Mouse (Mus musculus) urinary bladder, adult 2 months (tissue): ENCODE measurements around the gene Pard6a. TPM values are rescaled to one million over a fixed set of nuclear protein-coding genes. Genes with fewer than 3 reads are reported as not detected.
A peak's percentile ranks its signal among the peaks of the same experiment; 100 is the strongest.

Experiments
- DNase-seq: peaks from one replicate; pipeline ENCODE4 v3.0.0; 2022; ENCODE audit warnings: low spot score
- polyA plus RNA-seq: library from polyadenylated mRNA; depleted of rRNA; stranded (reverse); fragments of >200 nt; gene quantifications from 2 replicates; pipeline ENCODE4 v1.2.3, GENCODE M21; 2012; rRNA removed

Gene Pard6a
- 11.2 and 15.4 TPM in 2 replicates for polyA plus RNA-seq

DNA sequence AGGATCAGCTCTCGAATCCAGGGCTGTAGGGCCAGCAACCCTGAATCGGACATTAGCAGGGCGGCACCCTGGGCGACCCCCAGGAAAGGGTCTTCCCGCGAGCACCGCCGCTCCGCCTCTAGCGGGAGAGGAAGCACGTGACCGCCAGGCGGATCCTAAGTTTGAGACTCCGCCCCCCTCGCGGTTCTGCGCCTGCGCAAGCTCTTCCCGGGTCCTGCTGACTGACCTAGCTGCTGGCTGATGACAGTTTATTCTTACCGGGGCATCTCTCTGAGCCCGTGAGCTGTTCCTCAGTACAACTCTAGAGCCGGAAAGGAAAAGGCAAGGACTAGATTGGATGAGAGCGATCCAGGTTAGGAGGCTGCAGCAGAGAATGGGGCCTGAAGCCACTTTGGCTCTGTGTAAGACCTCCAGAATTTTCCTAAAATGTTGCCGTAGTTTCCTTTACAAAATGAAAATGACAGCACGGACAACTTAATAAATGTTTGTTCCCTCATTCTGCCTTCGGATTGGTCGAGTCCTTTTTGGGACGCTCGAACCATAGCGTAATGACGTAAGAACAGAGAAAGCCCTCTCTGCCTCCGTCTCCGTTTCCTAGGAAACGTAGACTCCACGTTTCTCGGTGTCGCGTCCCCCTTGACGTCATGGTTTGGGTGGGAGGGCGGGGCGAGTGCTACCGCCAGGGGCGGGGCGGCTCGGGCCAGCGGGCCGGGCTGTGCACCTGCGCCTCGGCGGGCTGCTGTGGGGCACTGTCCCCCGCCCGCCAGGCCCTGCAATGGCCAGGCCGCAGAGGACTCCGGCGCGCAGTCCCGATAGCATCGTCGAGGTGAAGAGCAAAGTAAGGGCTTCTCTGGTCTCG lies at the start of gene Pard6a, which contains the start of gene Acd:
Pard6a (plus strand) TSS at position 183 of the 859 bp plus-strand sequence.
Acd (minus strand) TSS at position 137 of the 859 bp plus-strand sequence.
- peak; percentile 95 for DNase-seq

DNA sequence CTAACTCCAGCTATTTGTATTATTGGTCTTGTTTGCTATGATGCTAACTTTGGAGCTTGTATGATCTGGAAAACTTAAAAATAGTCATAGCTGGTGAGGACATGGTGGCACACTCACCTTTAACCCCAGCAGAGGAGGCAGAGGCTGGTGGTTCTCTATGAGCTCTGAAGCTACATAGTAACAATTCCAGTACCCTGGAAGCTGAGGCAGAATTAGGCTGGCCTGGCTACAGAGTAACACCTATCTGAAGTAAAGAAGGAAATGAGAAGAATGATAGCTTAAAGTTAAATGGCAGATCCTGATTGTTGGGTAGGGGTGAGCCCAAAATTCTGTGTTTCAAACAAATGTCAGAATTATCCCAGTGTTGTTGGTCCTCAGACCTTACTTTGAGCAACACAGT lies 43.3 kb upstream of the Pard6a start:
- DNase-seq, result no peak

DNA sequence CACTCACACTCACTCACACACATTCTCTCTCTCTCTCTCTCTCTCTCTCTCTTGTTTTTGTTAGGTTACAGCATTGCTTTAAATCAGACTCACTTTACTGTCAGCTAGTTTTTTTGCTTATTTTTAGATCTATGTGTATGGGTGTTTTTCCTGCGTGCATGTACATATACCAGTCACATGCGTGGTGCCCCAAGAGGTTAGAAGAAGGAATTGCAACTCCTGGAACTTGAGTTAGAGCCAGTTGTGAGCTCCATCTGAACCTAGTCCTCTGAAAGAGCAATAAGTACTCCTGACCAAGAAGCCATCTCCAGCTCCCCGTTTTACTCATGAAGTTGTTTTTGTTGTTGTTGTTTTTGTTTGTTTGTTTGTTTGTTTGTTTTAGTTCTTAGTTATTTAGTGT lies 39.8 kb upstream of the Pard6a start:
- no peak for DNase-seq

DNA sequence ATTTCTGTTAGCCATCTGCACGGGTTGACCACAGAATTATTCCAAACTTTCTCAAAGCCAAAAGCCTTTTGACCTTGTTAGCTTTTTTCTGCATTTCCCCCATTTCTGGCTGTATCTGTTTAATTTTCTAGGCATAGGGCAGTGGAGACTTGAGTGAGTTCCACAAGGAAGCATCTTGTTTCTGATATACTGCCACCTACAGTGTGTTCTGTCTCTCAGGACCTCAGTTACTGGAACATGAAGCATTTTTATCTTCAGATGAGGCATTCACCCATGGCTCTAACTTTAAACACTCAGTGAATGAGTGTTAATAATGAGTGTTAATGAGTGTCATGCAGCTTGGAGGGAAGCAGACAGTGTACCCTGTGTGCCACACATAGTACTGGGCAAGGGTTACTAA lies 23.1 kb upstream of the Pard6a start:
- no peak for DNase-seq

DNA sequence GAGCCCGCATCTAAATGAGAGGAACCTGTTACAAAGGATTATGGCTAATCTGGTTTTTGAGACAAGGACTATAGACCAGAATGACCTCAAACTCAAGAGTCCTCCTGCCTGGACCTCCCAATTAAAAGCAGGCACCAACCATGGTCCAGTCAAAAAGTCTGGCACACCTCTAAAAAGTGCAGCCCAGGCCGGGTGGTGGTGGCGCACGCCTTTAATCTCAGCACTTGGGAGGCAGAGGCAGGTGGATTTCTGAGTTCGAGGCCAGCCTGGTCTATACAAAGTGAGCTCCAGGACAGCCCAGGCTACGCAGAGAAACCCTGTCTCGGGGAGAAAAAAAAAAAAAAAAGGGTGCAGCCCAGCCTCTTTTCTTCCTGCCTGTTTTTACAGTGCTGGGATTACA lies 15.6 kb upstream of the Pard6a start:
- no peak for DNase-seq

GRCm38 (mm10) chr8:105685796-105686308 lies 15.1 kb upstream of the Pard6a start, which contains the start of gene Carmil2:
Gene Carmil2 (plus strand): TSS chr8:105686274.
- peak; percentile 41 for DNase-seq

- DNase-seq, result no peak
These were observed 14.4 kb upstream of the Pard6a start for GRCm38 (mm10) chr8:105686551-105686950.

DNA sequence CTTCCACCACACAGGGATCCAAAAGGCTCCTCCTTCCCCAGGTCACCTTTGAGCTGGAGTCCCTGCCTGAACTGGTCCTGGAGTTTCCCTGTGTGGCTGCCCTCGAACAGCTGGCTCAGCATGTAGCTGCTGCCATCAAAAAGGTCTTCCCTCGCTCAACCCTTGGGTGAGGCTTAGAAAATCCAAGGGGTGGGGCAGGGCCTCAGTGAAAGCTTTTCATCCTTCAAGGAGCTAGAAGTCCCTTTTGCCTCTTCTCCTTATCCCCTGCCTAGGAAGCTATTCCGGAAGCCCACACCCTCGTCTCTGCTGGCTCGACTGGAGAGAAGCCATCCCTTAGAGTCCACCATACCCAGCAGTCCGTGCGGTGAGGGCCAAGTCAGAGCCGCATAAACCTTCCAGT lies 13.4 kb upstream of the Pard6a start:
- DNase-seq, result no peak

DNA sequence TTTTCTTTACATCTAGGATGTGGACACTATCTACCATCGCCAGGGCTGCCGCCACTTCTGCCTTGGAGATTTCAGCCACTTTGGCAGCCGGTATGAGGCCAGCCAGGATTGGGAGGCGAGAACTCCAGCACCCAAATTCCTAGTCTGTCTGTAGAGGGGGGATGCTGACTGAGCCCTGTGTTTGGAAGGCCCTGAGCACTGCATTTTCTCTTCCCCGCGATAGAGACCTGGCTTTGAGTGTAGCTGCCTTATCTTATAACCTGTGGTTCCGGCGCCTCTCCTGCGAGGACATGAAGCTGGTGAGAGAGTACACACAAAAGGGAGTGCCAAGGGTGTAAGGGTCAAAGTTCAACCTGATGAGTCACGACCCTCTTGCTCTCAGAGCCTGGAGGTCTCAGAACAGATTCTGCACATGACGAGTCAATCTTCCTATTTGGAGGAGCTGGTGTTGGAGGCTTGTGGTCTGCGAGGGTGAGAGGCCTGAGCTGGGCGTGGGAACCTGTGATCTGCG lies 12.7 kb upstream of the Pard6a start:
- DNase-seq, result no peak

DNA sequence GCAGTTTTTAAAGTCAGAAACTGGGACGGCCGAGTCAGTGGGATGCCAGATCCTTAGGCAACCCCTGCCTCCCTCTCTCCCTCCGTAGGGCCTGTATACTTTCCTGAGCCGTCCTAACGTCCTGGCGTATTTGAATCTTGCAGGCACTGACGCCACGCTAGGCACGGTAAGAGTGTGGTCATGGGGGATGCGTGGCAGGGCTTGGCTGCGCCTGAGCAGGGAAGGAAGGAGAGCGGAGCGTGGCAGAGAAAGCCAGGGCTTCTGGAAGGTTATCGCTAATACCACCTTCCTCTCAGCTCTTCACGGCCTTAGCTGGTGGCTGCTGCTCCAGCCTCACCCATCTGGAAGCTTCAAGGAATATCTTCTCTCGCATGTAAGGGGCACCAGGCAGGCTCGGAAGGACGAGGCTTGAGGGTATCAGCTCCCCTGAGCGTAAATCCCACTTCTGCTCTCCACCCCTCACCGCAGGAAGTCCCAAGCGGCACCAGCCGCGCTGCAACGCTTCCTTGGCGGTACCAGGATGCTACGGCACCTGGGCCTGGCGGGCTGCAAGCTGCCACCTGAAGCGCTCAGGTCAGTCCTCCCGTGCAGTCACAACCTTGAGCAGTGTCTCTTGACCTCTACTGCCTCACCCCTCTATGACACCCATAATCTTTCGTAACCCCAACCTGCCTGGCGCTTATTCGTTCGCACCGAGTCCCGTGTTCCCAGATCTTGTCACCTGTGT lies 11.5 kb upstream of the Pard6a start:
- DNase-seq, result no peak

DNA sequence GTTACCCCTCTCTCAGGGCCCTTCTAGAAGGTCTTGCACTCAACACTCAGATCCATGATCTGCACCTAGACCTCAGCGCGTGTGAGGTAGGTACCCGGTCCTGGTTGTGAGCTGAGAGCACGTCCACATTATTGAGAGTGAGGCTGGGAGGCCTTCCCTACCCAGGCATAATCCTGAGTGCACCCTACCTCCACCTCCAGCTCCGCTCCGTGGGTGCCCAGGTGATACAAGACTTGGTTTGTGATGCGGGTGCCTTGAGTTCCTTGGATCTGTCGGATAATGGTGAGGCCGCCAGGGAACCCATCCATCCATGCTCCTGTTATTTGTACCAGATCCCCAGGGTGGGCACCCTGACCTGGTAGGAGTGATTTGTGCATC lies 11.0 kb upstream of the Pard6a start:
- DNase-seq, result no peak

DNA sequence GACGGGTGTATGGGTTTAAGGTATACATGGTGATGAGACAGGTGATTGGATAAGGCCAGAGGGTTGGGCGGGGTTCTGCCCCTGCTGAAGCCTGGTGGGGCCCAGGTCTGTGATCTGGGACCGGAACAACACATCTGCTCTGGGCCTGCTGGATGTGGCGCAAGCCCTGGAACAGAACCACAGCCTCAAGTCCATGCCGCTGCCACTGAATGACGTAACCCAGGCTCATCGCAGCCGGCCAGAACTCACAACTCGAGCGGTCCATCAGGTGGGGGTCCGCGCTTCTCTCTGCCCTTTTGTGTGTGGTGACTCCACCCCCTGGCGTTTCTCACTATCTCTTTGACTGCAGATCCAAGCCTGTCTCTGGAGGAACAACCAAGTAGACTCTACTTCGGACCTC lies 10.0 kb upstream of the Pard6a start:
- DNase-seq, result no peak

GRCm38 (mm10) chr8:105692449-105693182 lies 8.3 kb upstream of the Pard6a start:
- no peak for DNase-seq

- no peak for DNase-seq
These were observed 7.3 kb upstream of the Pard6a start for GRCm38 (mm10) chr8:105693648-105694047.

DNA sequence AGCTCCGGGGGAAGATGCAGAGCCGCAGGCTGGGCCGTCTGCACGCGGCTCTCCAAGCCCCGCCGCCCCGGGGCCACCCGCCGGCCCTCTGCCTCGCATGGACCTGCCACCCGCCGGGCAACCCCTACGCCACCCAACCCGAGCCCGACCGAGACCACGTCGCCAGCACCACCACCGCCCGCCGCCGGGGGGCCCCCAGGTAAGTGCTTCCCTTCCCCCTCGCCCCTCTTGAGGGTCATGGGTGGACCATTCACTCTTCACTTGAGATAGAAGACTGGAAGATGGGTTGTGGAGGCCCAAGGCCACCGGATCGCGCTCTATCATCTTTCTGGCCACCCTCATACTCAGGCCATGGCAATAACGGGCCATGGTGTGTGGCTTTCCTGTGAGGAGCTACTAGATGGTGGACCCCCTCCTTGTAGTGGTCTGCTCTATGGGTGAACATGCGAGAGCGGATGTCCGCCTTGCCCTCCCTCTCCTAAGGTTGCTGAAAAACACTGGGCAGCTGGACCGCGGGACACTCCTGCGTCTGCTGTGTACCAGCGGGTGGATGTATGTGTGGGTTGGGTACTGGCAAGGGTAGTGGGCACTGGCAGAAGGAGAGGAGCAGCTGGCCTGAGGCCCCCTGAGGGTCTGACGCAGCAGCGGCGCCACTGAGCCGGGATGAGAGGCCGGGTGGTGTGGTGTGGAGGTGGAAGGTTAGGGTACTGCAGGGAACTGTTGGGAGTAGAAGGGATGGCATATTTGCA lies 6.7 kb upstream of the Pard6a start:
- DNase-seq, result no peak

DNA sequence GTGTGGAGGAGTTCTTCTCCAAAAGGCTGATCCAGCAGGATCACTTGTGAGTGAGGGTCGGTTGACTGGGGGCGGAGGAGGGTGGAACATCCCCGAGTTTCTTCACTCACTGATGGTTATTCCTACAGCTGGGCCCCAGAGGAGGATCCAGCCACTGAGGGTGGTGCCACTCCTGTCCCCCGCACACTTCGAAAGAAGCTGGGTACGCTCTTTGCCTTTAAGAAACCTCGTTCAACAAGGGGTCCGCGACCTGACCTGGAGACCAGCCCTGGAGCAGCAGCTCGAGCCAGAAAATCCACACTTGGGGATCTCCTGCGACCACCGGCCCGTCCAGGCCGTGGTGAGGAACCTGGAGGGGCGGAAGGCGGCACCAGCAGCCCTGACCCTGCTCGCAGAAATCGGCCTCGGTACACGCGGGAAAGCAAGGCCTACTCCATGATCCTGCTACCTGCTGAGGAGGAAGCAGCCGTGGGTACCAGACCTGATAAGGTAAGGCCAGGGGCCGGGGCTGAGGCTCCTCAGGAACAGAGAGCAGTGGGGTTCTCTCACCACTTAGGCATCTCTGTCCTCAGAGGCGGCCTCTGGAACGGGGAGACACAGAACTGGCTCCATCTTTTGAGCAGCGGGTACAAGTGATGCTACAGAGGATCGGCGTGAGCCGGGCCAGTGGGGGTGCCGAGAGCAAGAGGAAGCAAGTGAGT lies 5.7 kb upstream of the Pard6a start:
- no peak for DNase-seq

DNA sequence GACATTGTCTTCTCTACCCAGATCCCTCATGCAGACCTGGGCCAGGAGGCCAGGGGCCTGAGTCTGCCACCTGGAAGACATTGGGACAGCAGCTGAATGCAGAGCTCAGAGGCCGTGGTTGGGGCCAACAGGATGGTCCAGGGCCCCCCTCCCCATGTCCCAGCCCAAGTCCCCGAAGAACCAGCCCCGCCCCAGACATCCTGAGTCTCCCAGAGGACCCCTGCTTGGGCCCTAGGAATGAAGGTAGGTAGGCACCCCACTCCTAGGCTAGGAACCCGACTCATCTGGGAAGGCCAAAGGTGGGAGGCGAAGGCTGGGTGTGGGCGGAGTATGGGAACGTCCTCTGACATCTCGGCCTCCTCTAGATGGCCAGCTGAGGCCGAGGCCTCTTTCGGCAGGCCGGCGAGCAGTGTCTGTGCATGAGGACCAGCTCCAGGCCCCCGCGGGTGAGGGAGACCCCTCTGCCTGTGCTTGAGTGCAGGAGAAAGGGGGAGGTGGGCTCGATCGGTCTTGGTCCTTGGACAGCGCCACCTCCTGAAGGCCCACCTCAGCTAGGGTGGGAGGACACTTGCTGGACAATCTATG lies 3.7 kb upstream of the Pard6a start:
- DNase-seq, result no peak

DNA sequence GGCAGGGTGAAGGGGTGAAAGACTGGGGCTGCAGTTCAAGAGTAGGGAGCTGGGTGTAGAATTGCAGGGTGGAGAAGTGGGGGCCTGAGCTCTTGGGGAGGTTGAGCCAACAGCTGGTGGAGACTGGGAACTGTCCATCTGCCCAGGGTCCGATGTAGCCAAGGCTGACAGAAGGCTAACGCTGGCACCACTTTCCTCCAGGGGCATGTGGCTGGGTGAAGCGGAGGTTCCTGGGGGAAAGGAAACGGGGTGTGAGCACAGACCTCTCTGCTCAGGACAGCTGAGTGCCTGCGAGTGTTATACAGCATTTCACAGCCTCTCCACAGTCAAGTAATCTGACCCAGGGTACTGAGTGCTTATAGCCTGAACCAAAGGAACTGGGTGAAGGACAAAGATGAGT lies 2.2 kb upstream of the Pard6a start:
- DNase-seq, result no peak

DNA sequence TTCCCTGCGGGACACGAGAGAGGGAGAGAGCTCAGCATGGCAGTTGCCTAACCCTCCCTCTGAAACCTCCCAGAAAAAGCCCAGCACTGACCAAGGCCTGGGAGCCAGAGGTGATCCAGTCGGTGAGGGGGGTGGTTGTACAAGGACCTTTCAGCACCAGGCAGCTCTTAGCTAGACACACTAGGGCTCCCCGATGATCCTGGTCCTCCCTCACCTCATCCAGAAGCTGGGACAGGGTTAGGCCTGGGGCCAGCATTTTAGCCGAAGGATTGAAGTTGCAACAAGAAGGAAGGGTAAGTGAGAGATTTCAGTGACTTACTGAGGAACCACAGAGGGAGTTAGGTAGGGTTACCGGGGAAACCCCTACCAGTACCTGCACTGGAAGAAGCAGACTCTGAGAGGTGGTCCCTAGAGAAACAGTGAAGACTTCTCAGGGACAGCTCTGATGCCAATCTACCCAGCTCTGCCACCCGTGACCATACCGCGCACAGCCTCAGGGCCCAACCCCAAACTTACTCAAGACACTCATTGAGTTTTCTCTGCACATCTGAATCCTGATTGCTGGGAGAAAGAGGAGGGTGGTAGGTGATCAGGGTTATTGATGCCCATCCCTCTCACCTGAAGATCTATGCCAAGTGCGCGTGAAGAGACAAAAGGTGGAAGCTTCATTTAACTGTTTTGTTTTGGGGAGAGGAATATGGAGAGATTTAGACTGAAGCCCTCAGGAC lies 1.3 kb upstream of the Pard6a start:
- no peak for DNase-seq
